Mouse (Mus musculus): ENCODE measurements around the gene Teddm1a. TPM values are rescaled to one million over a fixed set of nuclear protein-coding genes. Genes with fewer than 3 reads are reported as not detected.
A peak's percentile ranks its signal among the peaks of the same experiment; 100 is the strongest.

The Teddm1a gene
- total and polyA plus RNA-seq, 3 experiments: not detected

GRCm38 (mm10) chr1:153900381-153900780 is 8.8 kb downstream of the Teddm1a start:
- H3K9ac ChIP-seq (ENCODE audit: insufficient read depth, low read depth): peak overlapping the region; percentile 61

GRCm38 (mm10) chr1:153900860-153901730 is 9.6 kb downstream of the Teddm1a start:
- Histone ChIP-seq H3K9ac (ENCODE audit: insufficient read depth, low read depth) (peak overlapping the region; percentile 61), H3K4me2 (ENCODE audit: insufficient read depth, low read depth, poor library complexity, severe bottlenecking) (peak overlapping the region; percentile 75), H3K27me3 (replicated peaks) (no peaks in the 10 kb centered on the region), H3K27ac (ENCODE audit: insufficient read depth, low read depth) (no peak overlapping the region), H3K4me1 (ENCODE audit: control insufficient read depth in 1 of 2, insufficient read depth in 2 of 2) (peaks cover 3 to 37% of the 10 kb centered on the region in 2 experiments; a peak in 3 of 4 replicates), H3K36me3 (replicated peaks in 1 of 2; ENCODE audit: control insufficient read depth in 1 of 2, insufficient read depth in 1 of 2, low read length in 1 of 2) (peaks cover 19 to 33% of the 10 kb centered on the region in 2 experiments), H3K79me2 (replicated peaks; ENCODE audit: control insufficient read depth, extremely low read depth, insufficient read depth, poor library complexity, severe bottlenecking) (no peaks in the 10 kb centered on the region), H3K4me3 (replicated peaks in 1 of 3; ENCODE audit: low read depth in 2 of 3, low read length in 2 of 3, poor library complexity in 1 of 3) (peak overlapping the region; percentile 69 to 97 (median 91)), H3K9me3 (replicated peaks; ENCODE audit: low read length) (no peaks in the 10 kb centered on the region)
- in situ Hi-C loops (cut with MboI; ENCODE audit: low pct_ligation_motif_present, low pct_unique_long_range_greater_than_20kb, low sequenced_read_pairs): no loop called here
- dilution Hi-C loops (cut with MboI; ENCODE audit: extremely low pct_ligation_motif_present, extremely low pct_unique_long_range_greater_than_20kb, low sequenced_read_pairs): no loop called here
- no peak for TF ChIP-seq EP300 (IDR thresholded peaks at IDR 0.05; ENCODE audit: low read length)
- no peak for TF ChIP-seq ZKSCAN1 (IDR thresholded peaks at IDR 0.05; ENCODE audit: borderline replicate concordance, low read depth, low read length)
- no peak for TF ChIP-seq KAT2A (IDR thresholded peaks at IDR 0.05; ENCODE audit: insufficient replicate concordance, low read length)
- TF ChIP-seq E2F4 (IDR thresholded peaks at IDR 0.05; ENCODE audit: insufficient replicate concordance, low read depth, low read length): no peak
- no peak for TF ChIP-seq HCFC1 (IDR thresholded peaks at IDR 0.05; ENCODE audit: low read depth, low read length)
- TF ChIP-seq PAX5 (IDR thresholded peaks at IDR 0.05; ENCODE audit: low read length): no peak
- TF ChIP-seq MAZ (IDR thresholded peaks at IDR 0.05; ENCODE audit: low read depth, low read length): no peak
- TF ChIP-seq MAX (IDR thresholded peaks at IDR 0.05; ENCODE audit: low read length): no peak
- TF ChIP-seq CHD2 (IDR thresholded peaks at IDR 0.05; ENCODE audit: low read length): no peak
- no peak for TF ChIP-seq NELFE (IDR thresholded peaks at IDR 0.05; ENCODE audit: low read depth, low read length)
- no peak for TF ChIP-seq ETS1 (conservative IDR thresholded peaks at IDR 0.05; ENCODE audit: low read depth, low read length)
- TF ChIP-seq RCOR1 (conservative IDR thresholded peaks at IDR 0.05; ENCODE audit: low read depth, low read length): no peak
- peak; percentile 7 for DNase-seq (ENCODE audit: extremely low read depth)

More at GRCm38 (mm10) chr1:153900381-153900780, 8.8 kb downstream of the Teddm1a start:
- TF ChIP-seq EP300 (IDR thresholded peaks at IDR 0.05; ENCODE audit: low read length): no peak
- TF ChIP-seq SIN3A (IDR thresholded peaks at IDR 0.05; ENCODE audit: low read length): 0 out of 2 replicates have a peak, but pooled peaks have one; percentile 45
- peak; percentile 88 for TF ChIP-seq UBTF (IDR thresholded peaks at IDR 0.05; ENCODE audit: low read depth, low read length)
- Histone ChIP-seq H3K4me3 (replicated peaks in 1 of 3; ENCODE audit: low read depth in 2 of 3, low read length in 2 of 3, poor library complexity in 1 of 3) (peak overlapping the region; percentile 69 to 97 (median 91)), H3K79me2 (replicated peaks; ENCODE audit: control insufficient read depth, extremely low read depth, insufficient read depth, poor library complexity, severe bottlenecking) (no peaks in the 10 kb centered on the region), H3K9me3 (replicated peaks; ENCODE audit: low read length) (no peaks in the 10 kb centered on the region), H3K27ac (ENCODE audit: insufficient read depth, low read depth) (no peak overlapping the region), H3K36me3 (replicated peaks in 1 of 2; ENCODE audit: control insufficient read depth in 1 of 2, insufficient read depth in 1 of 2, low read length in 1 of 2) (peaks cover 16 to 28% of the 10 kb centered on the region in 2 experiments), H3K27me3 (replicated peaks) (no peaks in the 10 kb centered on the region), H3K4me2 (ENCODE audit: insufficient read depth, low read depth, poor library complexity, severe bottlenecking) (peak overlapping the region; percentile 75), H3K4me1 (ENCODE audit: control insufficient read depth in 1 of 2, insufficient read depth in 2 of 2) (peaks cover 3 to 37% of the 10 kb centered on the region in 2 experiments; a peak in 3 of 4 replicates)
- dilution Hi-C loops (cut with MboI; ENCODE audit: extremely low pct_ligation_motif_present, extremely low pct_unique_long_range_greater_than_20kb, low sequenced_read_pairs): no loop called here
- in situ Hi-C loops (cut with MboI; ENCODE audit: low pct_ligation_motif_present, low pct_unique_long_range_greater_than_20kb, low sequenced_read_pairs): no loop called here
- peak; percentile 6 for DNase-seq (ENCODE audit: extremely low read depth)

Measured in CH12.LX (cell line).